Mouse (Mus musculus) kidney, postnatal 0 days (tissue): ENCODE data around the gene Tjp2. TPM values are rescaled to one million over a fixed set of nuclear protein-coding genes. Genes with fewer than 3 reads are reported as not detected.
"Not testable (repeated sequence)": the region's sequence is repeated elsewhere in the genome, so short reads cannot be mapped to it uniquely, and the experiment has no call there.

Experiments used
- ATAC-seq: fragments of 200-750 bp; cut with Nextera tagmentation; replicated peaks from 2 replicates; pipeline ENCODE4 v1.8.0; 2017; ENCODE audit warnings: low read depth, moderate number of reproducible peaks, moderate TSS enrichment, moderate library complexity; ENCODE audit not compliant: low FRiP score
- DNase-seq: peaks from one replicate; pipeline ENCODE4 v3.0.0-alpha.2; 2016; ENCODE audit warnings: low spot score
- H3K27ac ChIP-seq: fragments of 300-500 bp; sonication (generic); 2 replicates; pipeline ENCODE4 v1.5.1; 2014; ENCODE audit warnings: mild to moderate bottlenecking
- H3K27me3 ChIP-seq: fragments of 300-500 bp; sonication (generic); 2 replicates; pipeline ENCODE4 v1.6.1; 2014; ENCODE audit warnings: low read length, mixed read lengths; ENCODE audit not compliant: insufficient read depth
- H3K36me3 ChIP-seq: fragments of 300-500 bp; sonication (generic); 2 replicates; pipeline ENCODE4 v1.6.1; 2014; ENCODE audit warnings: low read length, mixed read lengths; ENCODE audit not compliant: insufficient read depth
- H3K4me1 ChIP-seq: fragments of 300-500 bp; sonication (generic); replicated peaks from 2 replicates; pipeline ENCODE4 v1.6.1; 2014; ENCODE audit warnings: antibody characterized with exemption, low read length, mixed read lengths; ENCODE audit not compliant: insufficient read depth
- H3K4me2 ChIP-seq: fragments of 300-500 bp; sonication (generic); 2 replicates; pipeline ENCODE4 v1.6.1; 2014; ENCODE audit warnings: mild to moderate bottlenecking, low read length, moderate library complexity, mixed read lengths
- H3K4me3 ChIP-seq: fragments of 300-500 bp; sonication (generic); replicated peaks from 2 replicates; pipeline ENCODE4 v1.5.1; 2014; ENCODE audit warnings: low read depth, low read length
- H3K9ac ChIP-seq: fragments of 300-500 bp; sonication (generic); 2 replicates; pipeline ENCODE4 v1.6.1; 2014; ENCODE audit warnings: low read depth, low read length
- H3K9me3 ChIP-seq: fragments of 300-500 bp; sonication (generic); replicated peaks from 2 replicates; pipeline ENCODE4 v1.6.1; 2016; ENCODE audit warnings: low read length, inconsistent platforms, mixed read lengths
- CTCF ChIP-seq: IDR thresholded peaks from 2 replicates; pipeline ENCODE4 v1.5.1; 2016; ENCODE audit warnings: antibody characterized with exemption, low read depth, mild to moderate bottlenecking, moderate library complexity
- WGBS: fragments of 180-500 bp; shearing (Covaris S2); extraction: QIAGEN DNeasy Blood & Tissue Kit; methylation state at CpG from one replicate; pipeline ENCODE4 v1.1.7; 2014; 5-methylcytosine and 5-hydroxymethylcytosine counted together
- polyA plus RNA-seq: library from polyadenylated mRNA; unstranded; fragments of >200 nt; fragmentation: Nextera tagmentation; extraction: Ambion mirVana; gene quantifications from 2 replicates; pipeline ENCODE4 v1.2.1, GENCODE M21; 2015

Tjp2 gene
- polyA plus RNA-seq, 1 experiment from 2014 or later, result 24.9 TPM

GRCm38 (mm10) chr19:24097666-24098455, 127.0 kb downstream of the Tjp2 start:
- no peak overlapping the region for H3K27ac ChIP-seq
- no peak for DNase-seq
- no peak for TF ChIP-seq CTCF
- 79% methylated on average over 16 of the region's 16 CpGs for WGBS
- no peaks in the 10 kb centered on the region for H3K9me3 ChIP-seq
- H3K4me3 ChIP-seq, result no peak overlapping the region
- H3K36me3 ChIP-seq, result peaks cover 25% of the 10 kb centered on the region
- no peak for ATAC-seq
- no peaks in the 10 kb centered on the region for H3K27me3 ChIP-seq
- no peak overlapping the region for H3K4me2 ChIP-seq
- 0 out of 2 replicates have a peak, but pooled peaks cover 5% of the 10 kb centered on the region for H3K4me1 ChIP-seq
- no peak overlapping the region for H3K9ac ChIP-seq

DNA sequence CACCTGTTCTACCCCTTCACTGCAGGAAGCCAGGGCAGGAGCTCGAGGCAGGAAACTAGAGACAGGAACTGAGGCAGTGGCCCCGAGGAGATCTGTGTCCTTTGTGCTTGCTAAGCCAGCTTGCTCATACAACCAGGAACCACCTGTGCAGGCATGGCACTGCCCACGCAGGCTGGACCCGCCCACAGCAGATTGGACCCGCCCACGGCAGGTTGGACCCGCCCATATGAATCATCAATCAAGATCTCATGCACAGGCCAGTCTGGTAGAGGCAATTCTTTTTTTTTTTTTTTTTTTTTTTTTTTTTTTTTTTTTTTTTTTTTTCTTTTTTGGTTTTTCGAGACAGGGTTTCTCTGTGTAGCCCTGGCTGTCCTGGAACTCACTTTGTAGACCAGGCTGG, 132.8 kb downstream of the Tjp2 start:
- not testable (repeated sequence) for H3K9me3 ChIP-seq, DNase-seq

GRCm38 (mm10) chr19:24090366-24090765, 134.5 kb downstream of the Tjp2 start:
- 71% methylated on average over 2 of the region's 2 CpGs for WGBS
- Histone ChIP-seq H3K9me3 (no peaks in the 10 kb centered on the region), H3K27me3 (no peaks in the 10 kb centered on the region), H3K4me1 (no peaks in the 10 kb centered on the region), H3K4me2 (no peak overlapping the region), H3K9ac (no peak overlapping the region), H3K36me3 (0 out of 2 replicates have a peak, but pooled peaks cover 4% of the 10 kb centered on the region), H3K4me3 (no peak overlapping the region), H3K27ac (no peak overlapping the region)
- no peak for DNase-seq
- no peak for TF ChIP-seq CTCF
- ATAC-seq, result no peak

More for the DNA sequence above, 132.8 kb downstream of the Tjp2 start:
- not testable (repeated sequence) for H3K36me3 ChIP-seq, H3K9ac ChIP-seq, H3K4me1 ChIP-seq, H3K4me3 ChIP-seq, H3K4me2 ChIP-seq, H3K27ac ChIP-seq, H3K27me3 ChIP-seq, ATAC-seq
- 68% methylated on average over 8 of the region's 8 CpGs for WGBS

GRCm38 (mm10) chr19:24085306-24085705, 139.5 kb downstream of the Tjp2 start:
- Histone ChIP-seq H3K27ac (no peak overlapping the region), H3K4me1 (no peaks in the 10 kb centered on the region), H3K4me3 (no peak overlapping the region), H3K27me3 (no peaks in the 10 kb centered on the region), H3K36me3 (no peaks in the 10 kb centered on the region), H3K4me2 (no peak overlapping the region), H3K9me3 (no peaks in the 10 kb centered on the region), H3K9ac (no peak overlapping the region)
- ATAC-seq (no peak), DNase-seq (no peak)
- 81% methylated on average over 2 of the region's 2 CpGs for WGBS
- no peak for TF ChIP-seq CTCF

DNA sequence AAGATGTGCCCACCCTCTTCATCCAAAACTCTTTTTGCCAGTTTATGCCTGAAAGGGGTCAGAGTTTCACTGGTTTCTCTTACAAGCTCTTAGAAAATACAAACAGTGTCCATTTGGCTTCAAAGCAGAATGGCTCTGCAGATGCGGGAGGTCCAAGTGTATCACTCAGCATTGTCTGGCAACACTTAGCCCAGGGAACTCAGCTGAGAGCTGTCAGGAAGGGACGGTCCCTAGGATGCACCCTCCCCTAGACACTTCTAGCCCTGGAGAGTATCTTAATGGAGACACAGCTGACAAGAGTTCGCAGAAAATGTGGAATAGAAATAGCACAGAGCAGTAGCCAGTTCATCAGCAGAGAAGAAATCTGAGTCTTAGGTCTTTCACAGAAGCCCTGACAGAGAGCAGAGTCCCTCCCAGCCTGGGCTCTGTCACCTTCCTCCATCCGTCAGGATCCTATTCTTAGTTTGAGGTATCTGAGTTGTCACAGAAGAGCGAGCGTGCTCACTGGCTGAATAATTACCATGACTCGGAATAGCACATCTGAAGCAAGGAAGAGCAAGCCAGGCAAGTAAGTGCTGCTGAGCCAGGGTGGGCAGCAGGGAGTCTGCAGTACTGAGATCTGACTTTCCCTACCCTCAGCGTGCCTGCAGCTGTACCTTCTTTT, 144.3 kb downstream of the Tjp2 start:
- Histone ChIP-seq H3K4me2 (no peak overlapping the region), H3K9ac (no peak overlapping the region), H3K9me3 (no peaks in the 10 kb centered on the region), H3K4me3 (no peak overlapping the region), H3K36me3 (no peaks in the 10 kb centered on the region), H3K27me3 (no peaks in the 10 kb centered on the region), H3K4me1 (no peaks in the 10 kb centered on the region), H3K27ac (no peak overlapping the region)
- ATAC-seq (no peak), DNase-seq (peak; percentile 57)
- TF ChIP-seq CTCF, result no peak
- 26% methylated on average over 8 of the region's 8 CpGs for WGBS

DNA sequence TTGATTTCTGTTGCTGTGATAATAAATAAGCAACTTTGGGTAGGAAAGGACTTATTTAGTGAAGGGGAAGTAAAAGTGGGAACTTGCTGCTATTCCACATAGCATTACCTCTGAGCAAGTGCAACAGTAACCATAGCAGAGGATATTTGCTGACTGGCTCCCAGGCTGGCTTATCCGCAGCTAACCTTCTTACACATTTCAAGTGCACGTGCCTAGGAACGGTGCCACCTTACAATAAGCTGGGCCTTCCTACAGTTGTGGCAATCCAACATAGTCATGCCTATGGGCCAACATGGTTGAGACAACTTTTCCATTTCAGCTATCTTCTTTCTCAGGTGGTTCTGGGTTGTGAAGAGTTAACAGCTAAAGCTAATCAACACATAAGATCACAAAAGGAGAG, 147.2 kb downstream of the Tjp2 start:
- Histone ChIP-seq H3K9ac (no peak overlapping the region), H3K4me3 (no peak overlapping the region), H3K4me1 (no peaks in the 10 kb centered on the region), H3K27ac (no peak overlapping the region), H3K36me3 (no peaks in the 10 kb centered on the region), H3K27me3 (no peaks in the 10 kb centered on the region), H3K4me2 (no peak overlapping the region), H3K9me3 (no peaks in the 10 kb centered on the region)
- TF ChIP-seq CTCF, result no peak
- WGBS, result 97% methylated on average over 3 of the region's 3 CpGs
- no peak for DNase-seq
- ATAC-seq, result no peak
